Mouse (Mus musculus) embryo, embryonic 9.5 days (tissue): ENCODE data around the gene Actg2.
"Not testable (repeated sequence)": the region's sequence is repeated elsewhere in the genome, so short reads cannot be mapped to it uniquely, and the experiment has no call there.

Experiments used
- DNase-seq: peaks from one replicate; pipeline ENCODE4 v3.0.0-alpha.2; 2017; ENCODE audit errors: extremely low spot score

Gene Actg2

DNA sequence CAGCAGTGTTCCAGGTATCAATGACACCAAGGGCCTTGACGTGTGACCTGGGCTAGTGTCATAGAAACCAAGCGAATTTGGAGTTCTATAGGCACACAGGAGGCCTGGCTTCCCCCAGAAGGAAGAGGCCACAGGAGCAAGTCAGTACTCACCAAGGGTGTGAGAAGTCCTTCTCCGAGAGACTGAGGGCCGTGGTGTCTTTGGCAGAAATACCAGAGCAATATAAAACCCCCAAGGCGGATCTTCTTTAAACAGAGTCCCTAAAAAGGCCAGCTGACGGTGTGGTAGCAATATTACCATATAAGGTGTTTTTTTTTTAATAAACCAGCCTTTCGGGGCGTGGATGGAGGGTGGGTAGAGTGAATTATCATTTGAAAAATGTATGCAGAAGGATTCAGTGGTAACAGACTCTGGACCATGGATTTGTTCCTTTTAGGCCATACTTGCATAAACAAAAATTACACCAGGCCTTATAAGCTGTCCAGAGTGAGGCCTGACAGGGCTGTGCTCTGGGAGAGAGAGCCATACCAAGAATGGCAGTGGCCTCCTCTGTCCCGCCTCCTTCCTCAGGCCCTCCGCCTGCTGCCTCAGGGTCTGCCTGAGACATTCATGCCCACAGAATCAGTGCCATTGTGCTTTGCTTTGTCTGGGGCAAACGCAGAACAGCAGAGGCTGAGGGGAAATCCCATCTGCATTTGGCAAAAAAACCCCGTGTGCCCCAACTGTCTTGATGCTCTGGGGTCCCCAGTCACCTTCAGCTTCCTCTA lies at the start of gene Actg2:
Gene Actg2, minus strand, starts transcription at position 238 of the 767 bp plus-strand sequence.
- no peak for DNase-seq

DNA sequence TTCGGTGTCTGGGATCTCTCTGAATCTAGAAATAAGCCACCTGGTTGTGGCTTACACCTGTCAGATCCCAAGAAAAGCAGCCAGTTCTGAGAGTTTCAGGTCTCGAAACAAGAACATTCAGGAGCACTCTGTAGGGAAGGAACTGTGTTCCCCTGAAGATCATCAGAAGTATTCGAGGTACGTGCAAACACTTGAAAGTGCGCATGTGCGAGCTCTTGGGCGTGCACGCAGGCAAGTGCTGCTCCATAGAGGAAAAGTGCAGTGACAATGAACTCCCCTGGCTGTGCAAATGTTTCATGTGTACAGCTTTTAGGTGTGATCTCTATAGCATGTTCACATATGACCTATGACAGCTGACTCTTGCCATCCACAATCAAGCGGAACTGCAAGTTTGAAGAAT lies 49.3 kb upstream of the Actg2 start:
- not testable (repeated sequence) for DNase-seq

DNA sequence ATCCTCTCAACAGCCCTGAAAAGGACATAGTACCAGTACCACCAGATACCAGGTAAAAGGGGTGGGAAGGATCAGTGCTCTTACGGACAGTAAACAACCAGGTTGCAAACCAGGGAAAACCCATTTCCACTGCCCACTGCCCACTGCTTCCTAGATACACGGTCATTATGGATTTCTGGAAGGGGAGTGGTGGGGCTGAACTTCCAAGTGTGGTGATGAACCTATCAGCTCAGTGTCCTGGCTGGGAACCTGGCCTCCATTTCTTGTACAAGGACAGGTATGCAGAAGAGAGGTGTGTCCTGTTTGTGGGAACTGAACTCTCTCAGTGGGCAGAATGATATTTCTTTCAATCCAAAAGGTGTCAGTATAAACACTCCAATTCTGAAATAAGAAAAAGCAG lies 47.5 kb upstream of the Actg2 start:
- DNase-seq, result no peak

DNA sequence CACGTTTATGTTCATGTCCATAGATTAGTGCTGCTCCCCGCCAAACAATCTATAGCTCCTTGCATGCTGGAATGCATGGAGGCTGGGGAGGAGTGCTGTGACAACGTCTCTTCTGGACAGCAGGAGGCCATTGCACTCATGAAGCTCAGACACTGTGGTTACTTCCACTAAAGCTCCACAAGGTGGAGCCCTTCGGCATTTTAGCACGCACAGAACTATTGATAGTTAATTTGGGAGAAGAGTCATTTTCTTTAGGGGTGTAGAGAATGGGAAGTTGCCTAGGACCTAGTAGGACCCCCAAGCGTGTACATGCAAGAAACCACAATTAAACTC lies 46.8 kb upstream of the Actg2 start:
- DNase-seq, result peak; percentile 30

DNA sequence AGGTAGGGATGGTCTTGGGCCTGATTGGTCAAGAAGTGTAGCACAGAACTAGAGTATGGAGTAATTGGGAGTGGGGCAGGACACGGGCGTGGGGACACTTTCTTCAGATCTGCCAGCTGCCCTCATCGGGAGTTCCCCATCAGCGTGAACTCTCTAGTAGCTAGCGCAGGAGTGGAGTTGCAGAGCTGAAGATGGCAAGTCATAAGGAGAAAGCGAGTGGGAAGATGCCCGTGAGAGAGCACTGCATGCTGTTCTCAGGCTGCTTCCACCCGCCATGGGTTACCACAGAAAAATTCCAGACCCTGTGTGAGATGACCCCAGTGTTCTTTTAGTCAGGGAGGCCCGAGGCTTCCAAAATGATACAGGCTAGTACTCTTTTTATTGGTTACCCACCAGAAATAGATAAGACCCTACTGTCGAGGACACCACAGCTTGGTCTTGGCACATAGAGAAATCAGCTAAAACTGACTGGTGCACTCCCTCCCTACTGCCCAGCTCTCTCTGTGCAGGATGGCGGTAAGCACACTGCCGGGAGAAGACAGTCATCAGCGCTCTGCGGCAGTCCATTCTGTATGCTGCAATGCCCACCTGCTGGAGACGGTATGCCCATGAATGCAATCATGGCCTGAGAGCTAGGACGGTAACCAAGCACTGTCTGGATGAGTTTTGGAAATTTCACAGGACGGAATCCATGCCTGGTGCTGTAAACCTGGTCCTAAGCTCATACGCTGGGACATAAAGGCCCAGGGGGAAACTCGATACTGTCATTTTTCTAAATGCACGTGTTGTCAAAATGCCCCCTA lies 46.3 kb upstream of the Actg2 start:
- no peak for DNase-seq

DNA sequence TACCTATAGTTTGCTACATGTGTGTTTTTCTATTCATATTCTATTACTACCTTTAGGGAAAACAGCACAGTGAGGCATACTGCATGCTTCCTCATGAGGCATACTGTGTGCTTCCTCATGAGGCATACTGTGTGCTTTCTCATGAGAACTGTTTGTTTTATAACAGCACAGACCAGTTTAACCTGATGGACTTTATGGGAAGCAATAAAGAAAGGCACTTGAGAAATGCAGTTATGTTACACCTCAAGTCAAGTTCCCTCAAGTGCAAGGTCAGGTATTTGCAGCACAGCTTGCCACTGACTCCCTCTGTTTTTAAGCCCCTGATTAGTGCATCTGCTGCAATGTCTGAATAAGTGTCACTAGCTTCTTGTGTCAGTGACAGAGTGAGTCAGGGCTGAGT lies 41.5 kb upstream of the Actg2 start:
- no peak for DNase-seq

DNA sequence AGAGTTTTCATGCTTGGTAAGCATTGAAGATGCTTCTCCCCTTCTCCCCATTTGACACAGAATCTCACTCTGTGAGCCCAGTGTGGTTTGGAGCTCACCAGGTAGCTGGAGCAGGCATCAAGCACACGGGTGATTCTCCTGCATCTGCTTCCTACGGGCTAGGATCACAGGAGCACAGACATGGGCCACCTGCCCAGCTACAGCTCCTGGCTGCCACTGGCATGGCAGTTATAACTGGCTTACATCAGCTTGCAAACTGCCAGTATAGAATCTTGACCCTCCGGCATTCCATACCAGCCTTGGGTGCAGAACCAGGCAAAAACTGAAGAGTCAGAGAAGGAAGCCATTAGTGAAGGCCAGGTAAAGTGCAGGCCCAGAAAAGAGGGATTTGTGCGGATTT lies 39.5 kb upstream of the Actg2 start:
- DNase-seq, result no peak

DNA sequence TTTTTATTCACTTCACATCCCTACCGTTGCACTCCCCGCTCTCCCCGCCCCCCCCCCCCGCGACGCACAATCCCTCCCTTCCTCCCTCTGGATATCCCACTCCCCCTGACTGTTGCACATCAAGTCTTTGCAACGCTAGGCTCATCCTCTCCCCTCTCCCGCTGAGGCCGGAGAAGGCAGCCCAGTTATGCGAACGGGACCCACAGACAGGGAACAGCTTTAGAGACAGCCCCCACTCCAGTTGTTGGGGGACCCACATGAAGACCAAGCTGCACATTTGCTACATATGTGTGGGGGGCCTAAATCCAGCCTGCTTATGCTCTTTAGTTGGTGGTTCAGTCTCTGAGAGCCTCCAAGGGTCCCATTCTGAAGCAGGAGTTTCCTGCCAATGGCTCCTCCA lies 36.6 kb upstream of the Actg2 start, which contains the start of gene Stambp:
Gene Stambp, minus strand, starts transcription at position 59 of the 400 bp plus-strand sequence.
- no peak for DNase-seq

DNA sequence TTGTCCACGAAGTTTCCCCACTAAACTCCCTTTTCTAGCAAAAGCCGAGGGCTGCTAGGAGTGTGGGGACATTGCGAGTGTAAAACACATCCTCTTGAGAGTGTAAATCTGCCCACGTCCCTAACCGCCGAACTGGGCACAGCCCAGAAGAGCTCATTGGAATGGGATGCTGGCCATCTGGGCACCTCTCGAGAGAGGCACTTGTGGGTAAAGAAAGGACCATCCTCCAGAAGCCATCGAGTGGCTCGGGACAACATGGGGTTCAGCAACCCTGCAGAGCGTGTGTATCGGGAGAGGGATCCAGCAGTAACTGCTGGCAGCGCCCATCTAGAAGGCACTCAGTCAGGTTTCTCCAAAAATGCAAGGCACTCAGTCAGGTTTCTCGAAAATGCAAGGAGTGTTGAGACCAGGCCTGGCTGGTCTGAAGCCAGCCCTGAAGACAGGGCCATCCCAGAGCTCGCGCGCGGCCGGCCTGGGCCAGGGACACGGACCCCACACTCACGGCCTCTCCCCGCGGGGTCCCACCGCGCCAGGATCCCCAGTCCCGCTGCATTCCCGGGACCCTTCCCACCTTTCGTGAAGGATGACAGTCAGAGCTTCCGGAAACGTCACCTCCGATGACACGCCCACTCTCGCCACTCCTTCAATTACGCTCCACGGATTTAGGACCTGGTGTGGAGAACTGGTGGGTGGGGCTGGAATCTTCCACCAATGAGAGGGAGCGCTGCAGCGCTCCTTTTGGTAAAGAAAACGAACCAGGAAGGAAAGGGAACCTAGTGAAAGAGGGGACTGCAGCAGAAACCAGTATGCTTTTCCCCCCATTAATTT lies 36.0 kb upstream of the Actg2 start:
- DNase-seq, result peak; percentile 88

DNA sequence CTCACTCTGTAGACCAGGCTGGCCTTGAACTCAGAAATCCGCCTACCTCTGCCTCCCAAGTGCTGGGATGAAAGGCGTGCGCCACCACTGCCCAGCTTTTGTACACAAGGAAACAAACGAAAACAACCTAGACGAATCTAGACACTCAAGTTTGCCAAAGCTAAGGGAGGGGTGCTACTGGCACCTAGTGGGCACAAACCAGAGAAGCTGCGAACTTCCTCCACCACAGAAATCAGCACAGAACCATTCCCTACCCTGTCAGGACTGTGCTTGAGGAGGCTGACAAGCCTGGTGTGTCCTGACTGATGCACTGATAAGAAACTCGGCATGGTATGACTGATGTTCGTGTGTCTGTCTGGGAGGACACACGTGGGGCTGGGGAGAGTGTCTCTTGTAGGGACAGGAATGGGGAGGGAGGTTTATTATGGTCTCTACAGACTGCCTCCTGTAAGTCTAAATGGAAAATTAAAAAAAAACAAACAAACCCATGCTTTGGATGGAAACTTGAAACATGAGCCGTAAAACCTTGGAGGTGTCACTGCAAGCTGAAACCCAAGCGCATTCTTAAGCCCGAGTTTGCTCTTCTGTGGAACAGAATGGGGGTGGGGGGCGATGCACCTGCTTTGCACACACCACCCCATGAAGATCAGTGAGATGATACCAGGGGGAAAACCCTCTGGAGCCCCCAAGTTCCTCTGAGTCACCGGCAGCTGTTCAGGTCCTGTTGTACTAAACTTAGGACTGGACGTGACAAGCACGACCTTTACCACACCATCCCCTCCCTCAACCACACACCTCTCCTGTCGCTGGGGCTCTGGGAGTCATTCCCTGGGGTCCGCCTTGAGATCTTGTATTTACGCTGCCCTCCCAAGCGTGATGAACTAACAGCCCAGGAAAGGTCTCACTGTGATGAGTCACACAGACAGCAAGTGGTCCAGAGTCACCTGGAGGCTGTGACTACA lies 33.1 kb upstream of the Actg2 start:
- no peak for DNase-seq

DNA sequence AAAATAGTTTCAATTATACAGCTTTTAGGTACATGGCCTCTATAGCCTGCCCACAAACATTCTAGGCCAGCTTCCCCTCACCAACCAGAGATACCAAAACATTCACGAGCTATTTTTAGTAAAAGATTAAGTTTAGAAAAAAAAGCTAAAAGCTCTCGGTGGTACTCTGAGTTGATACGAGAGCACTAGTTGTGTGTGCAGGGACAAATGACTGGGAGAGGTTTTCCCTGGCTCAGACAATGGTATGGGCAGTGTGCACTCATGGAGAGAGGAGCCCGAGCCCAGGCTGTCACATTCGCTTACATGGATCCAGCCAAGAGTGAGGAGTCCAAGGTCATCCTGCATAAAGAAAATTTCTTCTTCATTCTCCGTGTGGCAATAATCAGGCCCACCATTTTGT lies 19.9 kb upstream of the Actg2 start:
- no peak for DNase-seq

DNA sequence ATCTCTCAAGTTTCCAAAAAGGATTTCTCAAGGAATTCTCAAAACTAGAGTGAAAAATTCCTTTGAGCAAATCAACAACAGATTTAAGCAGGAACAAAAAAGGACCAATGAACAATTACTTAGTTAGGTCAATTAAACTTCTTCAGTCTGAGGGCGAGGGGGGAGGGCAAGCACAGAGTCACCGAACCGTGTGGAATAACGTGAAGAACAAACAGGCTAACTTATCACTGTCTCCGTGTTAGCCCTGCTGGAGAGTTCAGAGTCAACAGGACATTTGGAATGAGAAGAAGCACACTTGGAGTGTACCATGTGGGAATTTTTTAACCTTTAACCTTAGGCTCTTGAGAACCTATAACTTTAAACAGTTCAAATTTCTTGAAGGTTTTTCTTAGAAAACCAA lies 12.3 kb upstream of the Actg2 start:
- no peak for DNase-seq

DNA sequence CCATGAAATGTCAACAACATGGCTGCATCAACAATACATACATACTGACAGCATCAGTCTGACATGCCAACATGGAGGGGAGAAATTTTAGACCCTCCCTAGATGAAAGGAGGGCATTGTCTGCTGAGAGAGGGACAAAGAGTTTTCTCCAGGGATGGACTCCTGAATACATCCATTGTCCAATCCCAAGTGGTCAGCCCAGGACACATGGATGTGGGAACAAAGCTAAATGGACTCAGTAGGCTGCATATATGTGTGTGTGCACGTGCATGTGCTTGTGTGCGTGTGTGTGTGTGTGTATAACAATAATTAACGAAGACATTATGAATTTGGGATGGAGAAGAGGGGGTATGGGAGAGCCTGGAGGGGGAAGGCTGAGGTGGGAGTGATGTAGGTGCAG lies 9.7 kb upstream of the Actg2 start:
- DNase-seq, result no peak

DNA sequence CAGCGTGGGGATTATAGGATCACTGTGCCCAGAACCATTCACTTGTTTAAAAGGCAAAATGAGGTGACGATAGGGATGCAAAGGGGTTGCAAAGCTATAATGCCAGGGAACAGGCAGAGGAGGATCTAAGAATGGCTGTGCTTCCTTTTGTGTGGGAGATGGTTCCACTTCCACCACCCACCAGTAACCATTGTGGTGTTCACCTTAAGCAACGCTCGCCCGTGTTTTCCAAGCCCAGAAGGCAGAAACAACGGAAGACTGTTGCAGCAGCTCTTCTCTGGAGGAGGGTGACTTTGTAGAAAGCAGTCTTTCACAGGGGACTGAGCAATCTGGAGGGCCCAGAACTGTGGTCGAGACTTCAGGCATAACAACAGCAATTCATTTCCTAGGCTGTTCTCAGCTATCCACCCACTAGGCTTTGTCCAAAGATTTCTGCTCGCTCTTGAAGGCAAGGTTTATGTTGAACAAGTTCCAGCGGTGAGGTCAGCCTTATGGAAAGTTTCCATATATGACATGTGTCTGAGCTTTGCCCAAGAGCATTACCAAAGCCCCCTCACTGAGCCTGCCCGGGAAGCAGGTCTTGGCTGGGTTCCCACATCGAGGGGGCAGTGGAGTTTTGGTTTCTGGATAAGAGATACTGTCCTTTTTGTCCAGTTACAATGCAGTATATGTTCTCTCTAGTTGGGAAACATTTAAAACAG lies 5.8 kb upstream of the Actg2 start:
- DNase-seq, result no peak

DNA sequence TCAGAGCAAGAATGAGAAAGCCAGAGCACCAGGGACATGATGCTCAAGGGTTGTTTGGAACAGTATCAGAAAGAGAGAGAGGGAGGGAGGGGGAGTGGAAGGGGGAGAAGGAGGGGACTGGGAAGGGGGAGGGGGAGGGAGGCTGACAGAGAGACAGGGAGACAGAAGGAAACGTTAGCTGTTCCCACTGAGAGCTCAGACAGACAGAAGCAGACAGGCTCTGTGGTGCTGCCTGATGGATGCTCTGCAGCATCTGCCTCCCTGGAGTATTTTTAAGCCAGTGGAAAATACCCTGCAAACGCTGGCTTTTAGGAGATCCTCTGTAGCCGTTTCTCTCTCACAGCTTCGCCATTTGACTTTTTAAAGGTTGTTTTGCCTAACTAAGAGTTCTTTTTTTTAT lies 4.0 kb upstream of the Actg2 start:
- no peak for DNase-seq

DNA sequence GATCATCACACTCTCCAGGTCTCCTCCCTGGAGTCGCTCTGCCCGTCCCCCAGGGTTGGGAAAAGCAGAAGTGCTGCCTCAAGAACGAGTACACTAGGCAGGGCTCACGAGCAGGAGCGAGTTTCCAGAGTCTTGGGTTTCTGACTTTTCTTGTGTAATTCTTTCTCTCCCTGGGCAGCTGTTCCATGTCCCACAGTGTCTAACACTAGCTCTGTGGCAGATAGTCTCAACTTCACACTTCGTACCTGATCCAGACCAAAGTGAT lies 662 bp upstream of the Actg2 start:
- no peak for DNase-seq

DNA sequence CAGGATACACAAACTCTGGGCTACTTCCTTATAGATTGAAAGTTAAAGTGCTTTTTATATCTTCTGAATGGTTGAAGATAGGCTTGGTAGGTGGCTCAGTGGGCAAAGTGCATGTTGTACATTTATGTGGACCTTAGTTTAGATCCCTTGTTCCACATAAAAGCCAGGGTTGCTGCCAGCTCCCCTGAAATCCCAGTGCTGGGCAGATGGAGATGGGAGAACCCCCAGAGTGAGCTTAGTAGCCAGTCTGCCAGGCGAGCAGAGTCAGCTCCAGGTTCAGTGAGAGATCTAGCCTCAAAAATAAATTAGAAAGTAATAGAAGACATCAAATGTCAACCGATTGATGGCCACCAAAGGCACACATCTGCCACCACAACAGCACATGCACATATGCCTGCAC lies 3.5 kb downstream of the Actg2 start:
- no peak for DNase-seq

DNA sequence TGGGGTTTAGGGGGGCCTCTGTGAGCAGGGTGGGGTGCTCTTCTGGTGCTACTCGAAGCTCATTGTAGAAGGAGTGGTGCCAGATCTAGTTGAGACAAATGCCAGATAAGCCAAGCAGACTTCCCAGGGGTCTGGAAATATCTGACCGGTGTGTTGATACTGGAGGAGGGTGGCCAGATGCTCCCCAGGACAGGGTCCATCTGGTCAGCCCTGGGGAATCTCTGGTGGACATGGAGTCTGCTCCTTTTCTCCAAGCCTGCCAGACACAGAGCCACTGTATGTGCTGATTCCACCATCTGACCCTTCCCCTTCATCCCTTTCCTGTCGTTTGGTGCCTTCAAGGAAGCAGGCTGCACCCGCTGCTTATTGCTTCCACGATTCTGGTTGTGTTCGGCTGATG lies 12.9 kb downstream of the Actg2 start:
- DNase-seq, result no peak

DNA sequence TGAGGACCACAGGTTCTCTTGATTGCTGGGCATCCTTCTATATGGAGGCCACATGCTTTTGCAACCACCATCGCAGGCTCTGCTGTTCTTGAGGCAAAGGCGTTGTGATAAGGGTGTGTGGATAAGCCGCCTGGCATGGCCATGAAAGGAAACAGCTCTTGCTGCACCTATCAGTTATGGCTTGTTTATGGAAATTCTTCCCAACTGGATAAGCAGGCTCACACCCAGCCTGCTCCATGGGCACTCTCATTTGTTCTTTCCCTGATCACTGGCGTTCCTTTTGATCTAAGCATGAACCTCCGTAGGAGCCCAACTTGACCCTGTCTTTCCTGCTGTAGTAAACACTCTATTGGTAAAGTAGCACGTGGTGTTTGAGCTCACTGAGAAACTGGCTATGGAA lies 14.3 kb downstream of the Actg2 start:
- DNase-seq, result no peak

DNA sequence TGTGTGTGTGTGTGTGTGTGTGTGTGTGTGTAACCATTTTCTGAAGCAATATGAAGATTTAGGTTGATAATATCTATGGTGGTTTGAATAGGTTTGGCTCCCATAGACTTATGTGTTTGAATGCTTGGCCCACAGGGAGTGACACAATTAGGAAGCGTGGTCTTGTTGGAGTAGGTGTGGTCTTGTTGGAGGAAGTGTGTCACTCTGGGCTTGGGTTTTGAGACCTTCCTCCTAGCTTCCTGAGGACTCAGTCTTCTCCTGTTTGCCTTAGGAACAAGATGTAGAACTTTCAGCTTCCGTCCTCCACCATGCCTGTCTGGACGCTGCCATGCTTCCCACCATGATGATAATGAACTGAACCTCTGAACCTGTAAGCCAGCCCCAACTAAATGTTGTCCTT lies 17.4 kb downstream of the Actg2 start:
- no peak for DNase-seq

DNA sequence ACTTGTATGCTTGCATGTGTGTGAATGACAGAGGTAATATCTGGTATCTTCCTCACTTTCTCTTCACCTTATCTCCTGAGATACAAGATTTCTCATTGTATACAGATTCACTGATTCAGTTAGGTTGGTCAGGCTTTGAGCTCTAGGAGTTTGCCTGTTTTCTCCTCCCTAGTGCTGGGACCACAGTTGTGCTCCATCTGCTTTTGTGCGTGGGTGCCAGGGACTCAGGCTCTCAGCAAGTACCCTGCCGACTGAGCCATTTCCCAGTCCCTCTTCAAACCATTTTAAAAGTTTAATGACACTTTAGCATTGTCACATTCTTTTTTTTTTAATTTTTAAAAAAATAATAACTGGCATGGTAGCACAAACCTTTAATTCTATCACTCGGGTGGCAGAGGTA lies 20.9 kb downstream of the Actg2 start:
- DNase-seq, result no peak
